Mouse (Mus musculus): ENCODE data around the gene Pkd1. TPM values are rescaled to one million over a fixed set of nuclear protein-coding genes. Genes with fewer than 3 reads are reported as not detected.
A peak's percentile ranks its signal among the peaks of the same experiment; 100 is the strongest.

Gene Pkd1
- total RNA-seq, 2 experiments from 2014 or later = 89.1 to 97.5 TPM

GRCm38 (mm10) chr17:24596073-24596466, 46.4 kb downstream of the Pkd1 start:
- no peak for TF ChIP-seq CTCF (IDR thresholded peaks at IDR 0.05)
- Histone ChIP-seq H3K27ac (no peak overlapping the region), H3K4me3 (no peak overlapping the region)
- no peak for DNase-seq (ENCODE audit: extremely low spot score in 1 of 2, low spot score in 2 of 2)
- intact Hi-C loops (cut with DNase I) = no loop called here

GRCm38 (mm10) chr17:24596471-24597183, 47.0 kb downstream of the Pkd1 start:
- Histone ChIP-seq H3K4me3 (no peak overlapping the region), H3K27ac (peak overlapping the region; percentile 4; the same call in 1 of the 2 replicates)
- DNase-seq (ENCODE audit: extremely low spot score in 1 of 2, low spot score in 2 of 2) = no peak
- TF ChIP-seq CTCF (IDR thresholded peaks at IDR 0.05) = no peak
- intact Hi-C loops (cut with DNase I) = no loop called here

GRCm38 (mm10) chr17:24597989-24598388, 48.4 kb downstream of the Pkd1 start:
- intact Hi-C loops (cut with DNase I) = no loop called here
- Histone ChIP-seq H3K4me3 (no peak overlapping the region), H3K27ac (no peak overlapping the region)
- TF ChIP-seq CTCF (IDR thresholded peaks at IDR 0.05) = no peak
- no peak for DNase-seq (ENCODE audit: extremely low spot score in 1 of 2, low spot score in 2 of 2)

- Histone ChIP-seq H3K4me3 (no peak overlapping the region), H3K27ac (no peak overlapping the region)
- intact Hi-C loops (cut with DNase I) = no loop called here
- no peak for TF ChIP-seq CTCF (IDR thresholded peaks at IDR 0.05)
- DNase-seq (ENCODE audit: extremely low spot score in 1 of 2, low spot score in 2 of 2) = no peak
Observed at GRCm38 (mm10) chr17:24600502-24600901, 50.9 kb downstream of the Pkd1 start.

GRCm38 (mm10) chr17:24603961-24604360, 54.3 kb downstream of the Pkd1 start:
- Histone ChIP-seq H3K27ac (no peak overlapping the region), H3K4me3 (no peak overlapping the region)
- DNase-seq (ENCODE audit: extremely low spot score in 1 of 2, low spot score in 2 of 2) = no peak
- intact Hi-C loops (cut with DNase I) = no loop called here
- no peak for TF ChIP-seq CTCF (IDR thresholded peaks at IDR 0.05)

GRCm38 (mm10) chr17:24604557-24604956, 54.9 kb downstream of the Pkd1 start:
- Histone ChIP-seq H3K4me3 (no peak overlapping the region), H3K27ac (no peak overlapping the region)
- DNase-seq (ENCODE audit: extremely low spot score in 1 of 2, low spot score in 2 of 2) = no peak
- intact Hi-C loops (cut with DNase I) = no loop called here
- TF ChIP-seq CTCF (IDR thresholded peaks at IDR 0.05) = no peak

- intact Hi-C loops (cut with DNase I) = no loop called here
- no peak for TF ChIP-seq CTCF (IDR thresholded peaks at IDR 0.05)
- no peak for DNase-seq (ENCODE audit: extremely low spot score in 1 of 2, low spot score in 2 of 2)
- no peak overlapping the region for H3K4me3 ChIP-seq
- H3K27ac ChIP-seq = no peak overlapping the region
Observed at GRCm38 (mm10) chr17:24608370-24608769, 58.7 kb downstream of the Pkd1 start.

- Histone ChIP-seq H3K4me3 (no peak overlapping the region), H3K27ac (no peak overlapping the region)
- no peak for TF ChIP-seq CTCF (IDR thresholded peaks at IDR 0.05)
- DNase-seq (ENCODE audit: extremely low spot score in 1 of 2, low spot score in 2 of 2) = no peak
- intact Hi-C loops (cut with DNase I) = no loop called here
Observed at GRCm38 (mm10) chr17:24608874-24609273, 59.2 kb downstream of the Pkd1 start.

- H3K4me3 ChIP-seq = no peak overlapping the region
- intact Hi-C loops (cut with DNase I) = no loop called here
- no peak for TF ChIP-seq CTCF (IDR thresholded peaks at IDR 0.05)
- DNase-seq (ENCODE audit: extremely low spot score in 1 of 2, low spot score in 2 of 2) = no peak
- no peak overlapping the region for H3K27ac ChIP-seq
Observed at GRCm38 (mm10) chr17:24610711-24611110, 61.1 kb downstream of the Pkd1 start.

- Histone ChIP-seq H3K27ac (no peak overlapping the region), H3K4me3 (no peak overlapping the region)
- DNase-seq (ENCODE audit: extremely low spot score in 1 of 2, low spot score in 2 of 2) = no peak
- intact Hi-C loops (cut with DNase I) = no loop called here
- peak; percentile 11 for TF ChIP-seq CTCF (IDR thresholded peaks at IDR 0.05)
Observed at GRCm38 (mm10) chr17:24617561-24618194, 68.0 kb downstream of the Pkd1 start.

GRCm38 (mm10) chr17:24625472-24625871, 75.8 kb downstream of the Pkd1 start:
- no peak for DNase-seq (ENCODE audit: extremely low spot score in 1 of 2, low spot score in 2 of 2)
- TF ChIP-seq CTCF (IDR thresholded peaks at IDR 0.05) = no peak
- no peak overlapping the region for H3K4me3 ChIP-seq
- H3K27ac ChIP-seq = no peak overlapping the region
- intact Hi-C loops (cut with DNase I) = no loop called here

GRCm38 (mm10) chr17:24628646-24629045, 79.0 kb downstream of the Pkd1 start:
- DNase-seq (ENCODE audit: extremely low spot score in 1 of 2, low spot score in 2 of 2) = peak; percentile 58 to 66
- TF ChIP-seq CTCF (IDR thresholded peaks at IDR 0.05) = peak; percentile 99
- H3K27ac ChIP-seq = no peak overlapping the region
- intact Hi-C loops (cut with DNase I) = no loop called here
- no peak overlapping the region for H3K4me3 ChIP-seq

GRCm38 (mm10) chr17:24630072-24630471, 80.4 kb downstream of the Pkd1 start:
- Histone ChIP-seq H3K27ac (no peak overlapping the region; the same call in 1 of the 2 replicates), H3K4me3 (no peak overlapping the region)
- no peak for TF ChIP-seq CTCF (IDR thresholded peaks at IDR 0.05)
- intact Hi-C loops (cut with DNase I) = no loop called here
- peak in 1 of 2 experiments; percentile 35 for DNase-seq (ENCODE audit: extremely low spot score in 1 of 2, low spot score in 2 of 2)
